Mouse (Mus musculus) CD4-positive naive resting alpha-beta T cell, adult 57 days (primary cell): ENCODE results near the gene Rnaset2b. TPM values are rescaled to one million over a fixed set of nuclear protein-coding genes. Genes with fewer than 3 reads are reported as not detected.

Source experiments
- total RNA-seq: library from RNA; stranded (reverse); gene quantifications from one replicate; pipeline ENCODE4 v1.2.4, GENCODE M21; 2023

Rnaset2b gene
- 315 TPM for total RNA-seq

DNA sequence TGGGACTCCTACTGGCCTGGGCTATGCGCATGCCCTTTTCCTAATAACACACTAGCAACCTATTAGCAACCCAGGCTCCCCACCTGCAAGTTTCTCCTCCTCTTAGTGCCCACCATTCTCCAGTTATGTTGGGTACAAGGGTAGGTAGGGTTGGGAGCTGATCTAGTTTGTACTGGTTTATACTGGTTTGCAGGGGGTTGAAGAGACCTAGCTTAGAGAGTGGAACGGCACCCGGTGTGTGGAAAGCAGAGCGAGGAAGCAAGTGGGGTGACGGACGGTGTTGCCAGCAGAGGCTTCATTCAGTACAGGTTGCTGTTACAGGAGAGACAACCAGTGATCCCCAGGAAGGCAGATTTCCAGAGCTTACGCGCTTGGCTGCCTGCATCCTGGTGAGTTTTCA, at the start of gene Rnaset2b:
Rnaset2b (plus strand) TSS at position 301 of the 400 bp plus-strand sequence.

DNA sequence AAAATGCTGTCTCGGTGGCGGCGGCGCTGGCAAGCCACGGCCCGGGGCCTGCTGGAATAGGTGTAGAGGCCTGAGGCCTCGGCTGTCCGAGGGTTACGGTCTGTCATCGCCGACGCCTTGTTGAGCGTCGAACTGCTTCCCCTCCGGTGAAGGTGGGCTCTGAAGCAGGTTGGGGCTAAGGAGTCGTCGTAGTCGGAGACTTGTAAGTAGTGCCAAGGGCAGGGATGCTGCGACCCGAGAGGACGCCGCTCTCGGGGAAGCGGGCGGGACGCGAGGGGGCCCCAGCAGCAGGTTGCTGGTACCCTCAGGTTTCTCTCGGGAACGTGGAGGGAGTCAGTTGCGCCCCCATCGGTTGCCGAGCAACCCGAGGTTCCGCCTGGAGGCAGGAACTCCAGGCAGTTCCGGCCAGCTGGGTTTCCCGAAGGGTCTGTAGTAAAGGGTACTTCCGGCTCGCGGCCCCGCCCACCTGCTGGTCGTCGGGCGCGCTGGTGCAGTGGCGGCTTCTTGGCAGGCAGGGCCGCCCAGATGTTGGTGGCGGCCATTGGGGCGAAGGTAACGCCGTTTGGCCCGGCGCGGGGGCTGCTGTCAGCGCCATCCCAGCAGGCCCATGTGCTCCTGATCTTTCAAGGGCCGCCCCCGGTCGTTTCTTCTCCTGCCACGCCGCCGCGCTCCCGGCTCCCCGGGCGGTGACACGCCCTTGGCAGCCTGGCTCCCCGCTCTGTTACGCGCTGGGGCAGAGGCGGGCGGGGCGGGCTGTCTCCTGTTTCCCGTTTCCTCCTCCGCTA, 22.3 kb upstream of the Rnaset2b start, which contains the start of gene Rsph3b:
Rsph3b (minus strand) TSS at position 699 of the 785 bp plus-strand sequence.

DNA sequence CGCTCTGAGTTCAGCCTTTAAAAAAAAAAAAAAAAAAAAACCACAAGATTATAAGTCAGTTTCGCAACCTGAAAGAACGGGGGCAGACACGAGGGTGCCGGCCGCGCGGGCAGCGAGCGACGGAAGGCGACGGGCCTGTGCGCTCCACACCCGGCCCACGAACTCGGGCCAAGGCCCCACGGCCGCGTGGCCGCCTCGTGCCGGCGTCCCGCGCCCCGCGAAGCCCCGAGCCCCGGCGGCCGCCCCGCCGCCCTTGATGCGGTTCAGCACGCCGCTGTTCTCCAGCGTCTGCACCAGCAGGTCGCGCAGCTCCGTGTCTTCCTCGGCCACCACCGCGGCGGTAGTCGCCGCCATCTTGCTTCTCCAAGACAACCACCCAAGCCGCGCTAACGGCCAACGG, 9.7 kb upstream of the Rnaset2b start, which contains the start of gene Tagap1:
Tagap1 (minus strand) TSS at position 381 of the 400 bp plus-strand sequence.

DNA sequence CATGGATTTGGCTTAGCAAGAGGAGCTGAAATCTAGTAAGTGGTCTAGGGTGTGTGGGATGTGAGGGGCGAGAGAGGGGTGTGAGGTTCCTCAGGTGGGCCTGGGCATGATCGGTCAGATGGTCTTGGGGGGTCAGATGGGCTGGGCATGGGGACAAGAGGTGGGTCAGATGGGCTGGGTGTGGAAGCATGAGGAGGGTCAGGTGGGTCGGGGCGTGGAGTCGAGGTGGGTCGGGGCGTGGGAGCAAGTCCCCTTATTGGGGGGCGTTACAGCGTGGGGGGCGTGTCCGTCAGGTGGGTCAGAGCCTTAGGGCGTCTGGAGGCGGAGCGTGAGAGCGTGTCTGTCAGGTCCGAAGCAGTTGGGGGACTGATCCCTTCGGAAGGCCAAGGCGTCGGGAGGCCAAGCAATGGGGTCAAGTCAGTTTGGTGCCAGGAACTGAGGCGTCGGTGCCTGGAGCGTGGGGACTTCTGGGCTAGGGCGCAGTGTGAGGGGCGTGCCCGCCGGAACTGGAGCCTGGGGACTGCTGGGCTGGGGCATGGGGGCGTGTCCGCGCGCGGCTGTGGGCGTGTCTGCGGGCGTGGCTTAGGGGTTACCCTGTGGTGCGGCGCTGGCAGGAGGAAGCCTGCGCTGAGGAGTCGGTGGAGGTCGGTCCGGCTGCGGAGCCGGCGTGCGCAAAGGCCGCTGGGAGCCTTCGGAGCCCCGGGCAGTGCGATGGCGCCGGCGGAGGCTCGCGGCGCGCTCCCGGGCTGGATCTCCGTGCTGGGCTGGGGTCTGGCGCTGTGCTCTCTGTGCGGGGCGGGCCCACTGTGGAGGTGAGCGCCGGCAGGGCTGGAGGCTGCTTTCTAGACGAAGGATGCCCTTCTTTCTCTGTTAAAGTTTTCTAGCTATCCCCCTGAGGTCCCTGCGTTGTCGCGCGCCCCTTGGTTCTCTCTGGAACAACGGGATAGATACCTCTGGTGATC, 8.1 kb downstream of the Rnaset2b start, which contains the start of gene Gm49721:
Gm49721 (plus strand) TSS at position 618 of the 962 bp plus-strand sequence.

DNA sequence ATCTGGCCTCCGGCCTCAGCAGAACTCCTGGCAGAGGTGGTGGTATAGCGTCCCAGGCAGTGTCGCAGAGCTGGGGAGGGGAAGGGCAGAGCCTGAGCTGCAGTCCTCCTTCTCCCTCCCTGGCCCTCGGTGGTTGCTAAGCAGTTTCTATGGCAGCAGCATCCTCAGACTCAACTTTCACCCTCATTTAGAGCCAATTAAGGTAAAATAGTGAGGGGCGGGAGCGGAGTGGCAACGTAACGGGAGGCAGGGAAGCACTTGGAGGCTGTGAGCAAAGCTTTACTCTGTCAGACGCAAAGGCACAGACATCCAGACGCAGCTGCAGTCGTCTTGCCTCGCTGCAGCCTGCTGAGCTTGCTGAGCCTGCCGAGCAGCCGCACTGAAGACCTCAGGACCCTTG, 54.8 kb downstream of the Rnaset2b start, which contains the start of gene Gm1604a:
Gm1604a (plus strand) TSS at position 312 of the 400 bp plus-strand sequence.

Other genes with a start within 250 kb of the Rnaset2b start
- 329 TPM for gene Ezr, start 187.8 kb upstream of the Rnaset2b start, total RNA-seq
- gene Rsph3b, start 22.0 kb upstream of the Rnaset2b start, total RNA-seq: 8.4 TPM
- gene Tagap1, start 9.5 kb upstream of the Rnaset2b start, total RNA-seq: 92.8 TPM
- 1.7 TPM for gene Gm49721, start 8.3 kb downstream of the Rnaset2b start, total RNA-seq
- not detected for gene Gm1604a, start 54.9 kb downstream of the Rnaset2b start, total RNA-seq
- 12.1 TPM for gene Rps6ka2, start 199.5 kb downstream of the Rnaset2b start, total RNA-seq